Mouse (Mus musculus): ENCODE results near the gene 4930562C15Rik. TPM values are rescaled to one million over a fixed set of nuclear protein-coding genes. Genes with fewer than 3 reads are reported as not detected.

Gene 4930562C15Rik
- polyA plus RNA-seq, 1 experiment from 2014 or later: 0.13 TPM

- Histone ChIP-seq H3K27me3 (replicated peaks) (peaks cover 17% of the 10 kb centered on the region), H3K9me3 (replicated peaks) (no peaks in the 10 kb centered on the region), H3K4me3 (no peak overlapping the region), H3K9ac (no peak overlapping the region), H3K4me2 (no peak overlapping the region), H3K36me3 (no peaks in the 10 kb centered on the region), H3K27ac (no peak overlapping the region), H3K4me1 (peaks cover 10% of the 10 kb centered on the region; the same call in 1 of the 2 replicates)
- 74% methylated on average over 8 of the region's 8 CpGs for WGBS (ENCODE audit: insufficient replicate concordance)
- ATAC-seq: no peak; the same call in 1 of the 2 replicates
Measured at GRCm38 (mm10) chr16:4863742-4864141, 28.5 kb downstream of the 4930562C15Rik start.

- 63% methylated on average over 7 of the region's 7 CpGs for WGBS (ENCODE audit: insufficient replicate concordance)
- Histone ChIP-seq H3K27ac (no peak overlapping the region), H3K4me2 (no peak overlapping the region), H3K9ac (no peak overlapping the region), H3K36me3 (peaks cover 14% of the 10 kb centered on the region; the same call in 1 of the 2 replicates), H3K4me1 (peaks cover 10% of the 10 kb centered on the region; the same call in 1 of the 2 replicates), H3K27me3 (replicated peaks) (peaks cover 13% of the 10 kb centered on the region), H3K4me3 (no peak overlapping the region), H3K9me3 (replicated peaks) (no peaks in the 10 kb centered on the region)
- no peak for ATAC-seq
Measured at GRCm38 (mm10) chr16:4866101-4866695, 31.0 kb downstream of the 4930562C15Rik start.

- H3K4me2 ChIP-seq: no peak overlapping the region
- no peak overlapping the region for H3K4me3 ChIP-seq
- H3K36me3 ChIP-seq: peaks cover 34% of the 10 kb centered on the region
- 87% methylated on average over 5 of the region's 5 CpGs for WGBS (ENCODE audit: insufficient replicate concordance)
- no peaks in the 10 kb centered on the region for H3K27me3 ChIP-seq (replicated peaks)
- no peaks in the 10 kb centered on the region for H3K9me3 ChIP-seq (replicated peaks)
- no peak for ATAC-seq
- peaks cover 26% of the 10 kb centered on the region for H3K4me1 ChIP-seq
- H3K9ac ChIP-seq: no peak overlapping the region
- no peak overlapping the region for H3K27ac ChIP-seq
Measured at GRCm38 (mm10) chr16:4870490-4870889, 35.3 kb downstream of the 4930562C15Rik start.

- no peak overlapping the region for H3K27ac ChIP-seq
- H3K9me3 ChIP-seq (replicated peaks): no peaks in the 10 kb centered on the region
- H3K9ac ChIP-seq: no peak overlapping the region
- no peak overlapping the region for H3K4me2 ChIP-seq
- H3K4me3 ChIP-seq: no peak overlapping the region
- peaks cover 40% of the 10 kb centered on the region for H3K4me1 ChIP-seq
- 88% methylated on average over 2 of the region's 2 CpGs for WGBS (ENCODE audit: insufficient replicate concordance)
- peaks cover 48% of the 10 kb centered on the region for H3K36me3 ChIP-seq
- H3K27me3 ChIP-seq (replicated peaks): no peaks in the 10 kb centered on the region
- no peak for ATAC-seq
Measured at GRCm38 (mm10) chr16:4871926-4872325, 36.7 kb downstream of the 4930562C15Rik start.

- whole genome bisulfite sequencing (ENCODE audit: insufficient replicate concordance): 54% methylated on average over 23 of the region's 23 CpGs
- H3K4me1 ChIP-seq: peaks cover 63% of the 10 kb centered on the region
- H3K4me2 ChIP-seq: peak overlapping the region; percentile 58
- H3K27me3 ChIP-seq (replicated peaks): no peaks in the 10 kb centered on the region
- no peak overlapping the region for H3K4me3 ChIP-seq
- peak overlapping the region; percentile 62; the same call in 1 of the 2 replicates for H3K27ac ChIP-seq
- ATAC-seq: no peak
- H3K9ac ChIP-seq: peak overlapping the region; percentile 56
- peaks cover 34% of the 10 kb centered on the region for H3K36me3 ChIP-seq
- H3K9me3 ChIP-seq (replicated peaks): no peaks in the 10 kb centered on the region
Measured at GRCm38 (mm10) chr16:4875198-4876032, 40.2 kb downstream of the 4930562C15Rik start.

- no peaks in the 10 kb centered on the region for H3K27me3 ChIP-seq (replicated peaks)
- H3K9ac ChIP-seq: peak overlapping the region; percentile 23; the same call in 1 of the 2 replicates
- peak overlapping the region; percentile 58 for H3K4me2 ChIP-seq
- WGBS (ENCODE audit: insufficient replicate concordance): 73% methylated on average over 8 of the region's 8 CpGs
- ATAC-seq: no peak
- no peak overlapping the region for H3K4me3 ChIP-seq
- H3K4me1 ChIP-seq: peaks cover 69% of the 10 kb centered on the region
- peaks cover 34% of the 10 kb centered on the region for H3K36me3 ChIP-seq
- H3K9me3 ChIP-seq (replicated peaks): no peaks in the 10 kb centered on the region
- H3K27ac ChIP-seq: peak overlapping the region; percentile 62; the same call in 1 of the 2 replicates
Measured at GRCm38 (mm10) chr16:4876033-4876680, 40.9 kb downstream of the 4930562C15Rik start.

- 59% methylated on average over 4 of the region's 4 CpGs for WGBS (ENCODE audit: insufficient replicate concordance)
- ATAC-seq: no peak
- peak overlapping the region; percentile 96 for H3K4me2 ChIP-seq
- H3K9me3 ChIP-seq (replicated peaks): no peaks in the 10 kb centered on the region
- peaks cover 79% of the 10 kb centered on the region for H3K4me1 ChIP-seq
- no peaks in the 10 kb centered on the region for H3K27me3 ChIP-seq (replicated peaks)
- no peak overlapping the region for H3K4me3 ChIP-seq
- H3K27ac ChIP-seq: peak overlapping the region; percentile 99; the same call in 1 of the 2 replicates
- peaks cover 34% of the 10 kb centered on the region for H3K36me3 ChIP-seq
- H3K9ac ChIP-seq: 0 out of 2 replicates have a peak overlapping the region, but pooled peaks have one; percentile 93
Measured at GRCm38 (mm10) chr16:4877195-4877594, 42.0 kb downstream of the 4930562C15Rik start.

- Histone ChIP-seq H3K4me1 (peaks cover 80% of the 10 kb centered on the region), H3K27me3 (replicated peaks) (no peaks in the 10 kb centered on the region), H3K9ac (peak overlapping the region; percentile 93), H3K9me3 (replicated peaks) (no peaks in the 10 kb centered on the region), H3K4me2 (peak overlapping the region; percentile 96), H3K27ac (peak overlapping the region; percentile 99), H3K4me3 (peak overlapping the region; percentile 87), H3K36me3 (peaks cover 34% of the 10 kb centered on the region)
- ATAC-seq: no peak
- 50% methylated on average over 3 of the region's 3 CpGs for WGBS (ENCODE audit: insufficient replicate concordance)
Measured at GRCm38 (mm10) chr16:4877701-4878100, 42.5 kb downstream of the 4930562C15Rik start.

GRCm38 (mm10) chr16:4878192-4878885 lies 43.1 kb downstream of the 4930562C15Rik start:
- Histone ChIP-seq H3K9ac (peak overlapping the region; percentile 93), H3K27me3 (replicated peaks) (no peaks in the 10 kb centered on the region), H3K36me3 (peaks cover 34% of the 10 kb centered on the region), H3K27ac (peak overlapping the region; percentile 99), H3K4me1 (peaks cover 76% of the 10 kb centered on the region), H3K9me3 (replicated peaks) (no peaks in the 10 kb centered on the region), H3K4me2 (peak overlapping the region; percentile 96), H3K4me3 (peak overlapping the region; percentile 87)
- 0 out of 2 replicates have a peak, but pooled peaks have one; percentile 13 for ATAC-seq
- WGBS (ENCODE audit: insufficient replicate concordance): 9% methylated on average over 5 of the region's 5 CpGs

- H3K9me3 ChIP-seq (replicated peaks): no peaks in the 10 kb centered on the region
- peaks cover 70% of the 10 kb centered on the region for H3K4me1 ChIP-seq
- peak overlapping the region; percentile 93 for H3K9ac ChIP-seq
- H3K36me3 ChIP-seq: peaks cover 27% of the 10 kb centered on the region
- H3K4me3 ChIP-seq: peak overlapping the region; percentile 87
- WGBS (ENCODE audit: insufficient replicate concordance): 2% methylated on average over 54 of the region's 54 CpGs
- peak; percentile 33 for ATAC-seq
- peak overlapping the region; percentile 99 for H3K27ac ChIP-seq
- peak overlapping the region; percentile 96 for H3K4me2 ChIP-seq
- H3K27me3 ChIP-seq (replicated peaks): no peaks in the 10 kb centered on the region
Measured at GRCm38 (mm10) chr16:4879101-4879707, 44.0 kb downstream of the 4930562C15Rik start.

GRCm38 (mm10) chr16:4879708-4880124 lies 44.5 kb downstream of the 4930562C15Rik start:
- Histone ChIP-seq H3K27me3 (replicated peaks) (no peaks in the 10 kb centered on the region), H3K4me2 (peak overlapping the region; percentile 96), H3K9ac (peak overlapping the region; percentile 93), H3K9me3 (replicated peaks) (no peaks in the 10 kb centered on the region), H3K4me3 (peak overlapping the region; percentile 87), H3K4me1 (peaks cover 65% of the 10 kb centered on the region), H3K36me3 (peaks cover 22% of the 10 kb centered on the region), H3K27ac (peak overlapping the region; percentile 99)
- under 1% methylated on average over 40 of the region's 40 CpGs for WGBS (ENCODE audit: insufficient replicate concordance)
- peak; percentile 73 for ATAC-seq
